ENCODE assay signal across 31 mouse cellular contexts in the genomic region with DNA sequence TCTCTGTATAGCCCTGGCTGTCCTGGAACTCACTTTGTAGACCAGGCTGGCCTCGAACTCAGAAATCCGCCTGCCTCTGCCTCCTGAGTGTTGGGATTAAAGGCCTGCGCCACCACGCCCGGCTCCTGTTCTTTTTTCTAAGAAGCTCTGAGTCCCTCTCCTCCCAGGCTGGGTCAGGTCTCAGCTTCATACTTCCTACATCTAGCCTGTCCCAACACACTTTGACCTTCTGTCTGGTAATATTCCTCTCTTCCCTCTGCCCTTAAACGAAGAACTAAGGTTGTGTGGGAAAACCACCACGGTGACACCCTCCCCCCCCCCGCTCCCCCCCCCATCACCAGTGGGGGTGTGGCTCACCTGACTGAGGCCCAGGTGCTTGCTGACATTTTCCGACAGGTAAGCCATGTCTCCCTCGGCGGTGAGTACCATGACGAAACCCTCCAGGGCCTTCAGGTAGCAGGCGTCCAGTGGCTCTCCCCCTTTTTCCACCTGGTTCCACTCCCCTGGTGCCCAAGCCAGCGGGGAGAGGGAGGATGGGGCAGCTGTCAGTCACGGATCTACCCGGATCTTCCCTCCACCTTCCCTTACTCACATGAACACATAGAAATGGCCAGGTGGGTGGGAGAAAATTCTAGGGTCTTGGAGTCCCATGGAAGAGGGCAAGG. TPM values are rescaled to one million over a fixed set of nuclear protein-coding genes. Genes with fewer than 3 reads are reported as not detected.
DNase-seq lines count a peak whose midpoint lies in the region; ATAC-seq lines count a peak whose summit lies in the region.
"Had no signal": no experiment of that assay in that cellular context is flagged by ENCODE, and none has a peak within 500 bp of the region (broad histone marks: within the 10 kb centered on the region; RNA-seq: fewer than 3 reads in every experiment).

No protein-coding gene starts in this region.

- no peak for ATAC-seq in liver, embryonic 16.5 days (ENCODE audit: low read depth)
- ATAC-seq in kidney, embryonic 16.5 days (ENCODE audit: low FRiP score, low TSS enrichment): no peak
- ATAC-seq: inflammation-experienced regulatory T-cells, adult 6 months; lung, postnatal 0 days; Patski had no signal

- peak; percentile 53 for DNase-seq in cerebellum, adult 11-12 months
- DNase-seq in cerebellum, postnatal 36 days: no peak
- DNase-seq in heart, embryonic 10.5 days (ENCODE audit: low spot score): peak; percentile 59
- no peak for DNase-seq in heart, adult 8-10 months (ENCODE audit: low spot score)
- peak; percentile 21 to 33 for DNase-seq in right cerebral cortex, postnatal 10 days (ENCODE audit: low spot score in 2 of 2)
- DNase-seq in right cerebral cortex, adult 18-20 months: no peak
- DNase-seq: adrenal gland, postnatal 10 days; cerebellum, adult 9-10 months; embryo, embryonic 11 days; gastrocnemius, postnatal 25 days; heart, adult 18-20 months; heart, postnatal 14 days; kidney, postnatal 25 days; lung, adult 18-20 months; lung, postnatal 4 days; midbrain, embryonic 14.5 days; right cerebral cortex, postnatal 25 days; thymus, postnatal 4 days had no signal

- no peak overlapping the region for H3K9ac ChIP-seq in liver, embryonic 16.5 days (ENCODE audit: low read depth, low read length)
- H3K9ac ChIP-seq in kidney, embryonic 16.5 days (replicated peaks; ENCODE audit: low read length): no peak overlapping the region
- H3K9ac ChIP-seq: embryonic facial prominence, embryonic 12.5 days; forebrain, embryonic 12.5 days; hindbrain, embryonic 15.5 days had no signal

- no peak overlapping the region for H3K27ac ChIP-seq in heart, embryonic 10.5 days
- H3K27ac ChIP-seq in liver, embryonic 16.5 days (ENCODE audit: low read length): no peak overlapping the region
- H3K27ac ChIP-seq in kidney, embryonic 16.5 days (ENCODE audit: low read length): no peak overlapping the region
- H3K27ac ChIP-seq: embryonic facial prominence, embryonic 12.5 days; forebrain, embryonic 12.5 days; hindbrain, embryonic 10.5 days; hindbrain, embryonic 15.5 days; left cerebral cortex, adult 2 months had no signal

- no peak overlapping the region for H3K4me3 ChIP-seq in heart, embryonic 10.5 days
- H3K4me3 ChIP-seq in liver, embryonic 16.5 days (ENCODE audit: low read depth, low read length): peak overlapping the region; percentile 19
- H3K4me3 ChIP-seq in kidney, embryonic 16.5 days (ENCODE audit: low read length): no peak overlapping the region
- H3K4me3 ChIP-seq: embryonic facial prominence, embryonic 12.5 days; forebrain, embryonic 12.5 days; hindbrain, embryonic 10.5 days; hindbrain, embryonic 15.5 days; left cerebral cortex, adult 2 months; megakaryocyte, embryonic 14.5 days had no signal

- H3K27me3 ChIP-seq in heart, embryonic 10.5 days (ENCODE audit: insufficient read depth, poor library complexity, severe bottlenecking): no peaks in the 10 kb centered on the region
- no peaks in the 10 kb centered on the region for H3K27me3 ChIP-seq in liver, embryonic 16.5 days (ENCODE audit: control insufficient read depth, insufficient read depth, low read depth, low read length)
- H3K27me3 ChIP-seq in kidney, embryonic 16.5 days (ENCODE audit: insufficient read depth, low read length): no peaks in the 10 kb centered on the region
- H3K27me3 ChIP-seq: embryonic facial prominence, embryonic 12.5 days; forebrain, embryonic 12.5 days; hindbrain, embryonic 15.5 days; megakaryocyte, embryonic 14.5 days; Patski had no signal

- no peaks in the 10 kb centered on the region for H3K9me3 ChIP-seq in heart, embryonic 10.5 days
- H3K9me3 ChIP-seq in liver, embryonic 16.5 days (replicated peaks; ENCODE audit: control insufficient read depth, low read length): peaks cover 4% of the 10 kb centered on the region; the same call in 1 of the 2 replicates
- H3K9me3 ChIP-seq in kidney, embryonic 16.5 days (ENCODE audit: low read length): peaks cover 3% of the 10 kb centered on the region; the same call in 1 of the 2 replicates
- H3K9me3 ChIP-seq: embryonic facial prominence, embryonic 12.5 days; forebrain, embryonic 12.5 days; hindbrain, embryonic 15.5 days had no signal

- WGBS in heart, embryonic 10.5 days: 83% methylated on average over 16 of the region's 16 CpGs
- WGBS in liver, embryonic 16.5 days (ENCODE audit: insufficient replicate concordance): 84% methylated on average over 16 of the region's 16 CpGs
- WGBS in kidney, embryonic 16.5 days: 90% methylated on average over 16 of the region's 16 CpGs

- peaks cover 48% of the 10 kb centered on the region for H3K4me1 ChIP-seq in heart, embryonic 10.5 days
- H3K4me1 ChIP-seq in liver, embryonic 16.5 days (ENCODE audit: control insufficient read depth, low read depth, low read length): peaks cover 57% of the 10 kb centered on the region
- peaks cover 35% of the 10 kb centered on the region for H3K4me1 ChIP-seq in kidney, embryonic 16.5 days (ENCODE audit: insufficient read depth, low read length)

- peak overlapping the region; percentile 94 for H3K4me2 ChIP-seq in liver, embryonic 16.5 days (ENCODE audit: low read depth, low read length)
- H3K4me2 ChIP-seq in kidney, embryonic 16.5 days (replicated peaks; ENCODE audit: low read depth, low read length): no peak overlapping the region
- H3K4me2 ChIP-seq: embryonic facial prominence, embryonic 12.5 days; forebrain, embryonic 12.5 days; hindbrain, embryonic 15.5 days had no signal

- H3K36me3 ChIP-seq in heart, embryonic 10.5 days: peaks cover 40% of the 10 kb centered on the region
- H3K36me3 ChIP-seq in liver, embryonic 16.5 days (ENCODE audit: control insufficient read depth, insufficient read depth): peaks cover 50% of the 10 kb centered on the region
- peaks cover 27% of the 10 kb centered on the region for H3K36me3 ChIP-seq in kidney, embryonic 16.5 days (ENCODE audit: insufficient read depth, low read length)
- H3K36me3 ChIP-seq: hindbrain, embryonic 10.5 days; hindbrain, embryonic 15.5 days had no signal

RNA-seq across cellular contexts. Expression of a gene that starts 7.8 kb away (rescaled TPM):
- polyA plus RNA-seq in heart, embryonic 10.5 days (2016; fragmentation: Nextera tagmentation; extraction: Ambion mirVana): 18.2 and 31.3 TPM in 2 replicates
- total RNA-seq in heart, adult 8-10 months (2022): 1 to 10 TPM in 2 of 4 experiments, under 1 TPM in 2; 0.80 to 3.1 (median 1.6) TPM
- polyA plus RNA-seq in liver, embryonic 16.5 days (2015; fragmentation: Nextera tagmentation; extraction: Ambion mirVana): 36.0 and 43.3 TPM in 2 replicates
- polyA plus RNA-seq in kidney, embryonic 16.5 days (2015; fragmentation: Nextera tagmentation; extraction: Ambion mirVana): 25.2 and 26.1 TPM in 2 replicates
- total RNA-seq: monocyte, adult 5-6 weeks had no signal
- polyA plus RNA-seq: C2C12 had no signal

RNA-seq across cellular contexts. Expression of a gene that starts 19.4 kb away (rescaled TPM):
- 0.03 and 0.04 TPM in 2 replicates for polyA plus RNA-seq in heart, embryonic 10.5 days (2016; fragmentation: Nextera tagmentation; extraction: Ambion mirVana)
- total RNA-seq in heart, adult 8-10 months (2022): under 1 TPM in 3 of 4 experiments, not detected in 1; 0.09 to 0.22 (median 0.14) TPM
- 0.20 and 0.25 TPM in 2 replicates for polyA plus RNA-seq in liver, embryonic 16.5 days (2015; fragmentation: Nextera tagmentation; extraction: Ambion mirVana)
- 0.19 TPM in 2 replicates for polyA plus RNA-seq in kidney, embryonic 16.5 days (2015; fragmentation: Nextera tagmentation; extraction: Ambion mirVana)
- polyA plus RNA-seq: C2C12 had no signal

RNA-seq across cellular contexts. Expression of a gene that starts 26.7 kb away (rescaled TPM):
- 112 and 124 TPM in 2 replicates for polyA plus RNA-seq in heart, embryonic 10.5 days (2016; fragmentation: Nextera tagmentation; extraction: Ambion mirVana)
- 100 to 1,000 TPM in 2 of 4 experiments, 10 to 100 TPM in 2; 95.4 to 106 (median 99.0) TPM for total RNA-seq in heart, adult 8-10 months (2022)
- 38.0 and 38.6 TPM in 2 replicates for polyA plus RNA-seq in liver, embryonic 16.5 days (2015; fragmentation: Nextera tagmentation; extraction: Ambion mirVana)
- polyA plus RNA-seq in kidney, embryonic 16.5 days (2015; fragmentation: Nextera tagmentation; extraction: Ambion mirVana): 122 and 125 TPM in 2 replicates

Comparison
In these comparisons a context has a peak if more than half of its experiments do, and no peak if none do; other contexts are left out.
1. DNase-seq: peak in cerebellum, adult 11-12 months (single experiment), heart, embryonic 10.5 days (single experiment) and right cerebral cortex, postnatal 10 days (2 of 2); none in cerebellum, postnatal 36 days (0 of 2), heart, adult 8-10 months (single experiment) and right cerebral cortex, adult 18-20 months (single experiment).